ENCODE assay signal across 8 mouse cellular contexts in genomic region chr5:142424627-142425349, GRCm38 (mm10). TPM values are rescaled to one million over a fixed set of nuclear protein-coding genes. Genes with fewer than 3 reads are reported as not detected.
DNase-seq lines count a peak whose midpoint lies in the region; ATAC-seq and TF ChIP-seq lines count a peak whose summit lies in the region.

No protein-coding gene starts in this region.

- no peak overlapping the region for H3K4me2 ChIP-seq in hindbrain, postnatal 0 days (ENCODE audit: low read depth, low read length)
- peak overlapping the region; percentile 6; the same call in 1 of the 2 replicates for H3K4me2 ChIP-seq in liver, embryonic 13.5 days
- H3K4me2 ChIP-seq in myocyte (ENCODE audit: low read depth): peak overlapping the region; percentile 48

- H3K36me3 ChIP-seq in hindbrain, postnatal 0 days (ENCODE audit: insufficient read depth, low read length): no peaks in the 10 kb centered on the region
- peaks cover 3% of the 10 kb centered on the region; the same call in 1 of the 2 replicates for H3K36me3 ChIP-seq in liver, embryonic 13.5 days
- H3K36me3 ChIP-seq in myocyte (ENCODE audit: control insufficient read depth, insufficient read depth): no peaks in the 10 kb centered on the region

- peak overlapping the region; percentile 38 for H3K27ac ChIP-seq in hindbrain, postnatal 0 days
- H3K27ac ChIP-seq in liver, embryonic 13.5 days: peak overlapping the region; percentile 65

- no peak overlapping the region for H3ac ChIP-seq in myocyte (ENCODE audit: control insufficient read depth, insufficient read length)

- peak; percentile 77 for DNase-seq in adrenal gland, adult 2 months
- DNase-seq in cerebellum, adult 8-10 months: peak; percentile 46
- peak; percentile 90 for DNase-seq in gastrocnemius, postnatal 25 days
- DNase-seq in hindbrain, postnatal 0 days (ENCODE audit: low spot score): peak; percentile 42
- no peak for DNase-seq in liver, embryonic 13.5 days
- no peak for DNase-seq in right cerebral cortex, postnatal 14 days
- no peak for DNase-seq in thymus, adult 18-20 months

- ATAC-seq in hindbrain, postnatal 0 days: peak; percentile 53; the same call in 1 of the 2 replicates
- peak; percentile 34 for ATAC-seq in liver, embryonic 13.5 days (ENCODE audit: low read depth)

- H3K4me3 ChIP-seq in hindbrain, postnatal 0 days (ENCODE audit: low read length): no peak overlapping the region
- H3K4me3 ChIP-seq in liver, embryonic 13.5 days (replicated peaks): no peak overlapping the region
- no peak overlapping the region for H3K4me3 ChIP-seq in myocyte

- TF ChIP-seq CTCF in hindbrain, postnatal 0 days (IDR thresholded peaks at IDR 0.05; ENCODE audit: low read depth): no peak

- H3K9me3 ChIP-seq in hindbrain, postnatal 0 days (ENCODE audit: low read length): no peaks in the 10 kb centered on the region
- no peaks in the 10 kb centered on the region for H3K9me3 ChIP-seq in liver, embryonic 13.5 days (replicated peaks)

- peaks cover 19% of the 10 kb centered on the region for H3K79me2 ChIP-seq in myocyte (ENCODE audit: control insufficient read depth, insufficient read depth)

- no peak for TF ChIP-seq POLR2A in myocyte (IDR thresholded peaks at IDR 0.05; ENCODE audit: insufficient read length, low read depth)

- H3K27me3 ChIP-seq in hindbrain, postnatal 0 days (ENCODE audit: insufficient read depth, low read length): no peaks in the 10 kb centered on the region
- H3K27me3 ChIP-seq in liver, embryonic 13.5 days: no peaks in the 10 kb centered on the region
- H3K27me3 ChIP-seq in myocyte (ENCODE audit: control insufficient read depth, insufficient read depth, insufficient read length): no peaks in the 10 kb centered on the region

- no peak overlapping the region for H3K9ac ChIP-seq in hindbrain, postnatal 0 days (replicated peaks; ENCODE audit: low read length)
- no peak overlapping the region for H3K9ac ChIP-seq in liver, embryonic 13.5 days

- peaks cover 12% of the 10 kb centered on the region; the same call in 1 of the 2 replicates for H3K4me1 ChIP-seq in hindbrain, postnatal 0 days (ENCODE audit: insufficient read depth, low read length)
- peaks cover 46% of the 10 kb centered on the region for H3K4me1 ChIP-seq in liver, embryonic 13.5 days (replicated peaks)

- WGBS in hindbrain, postnatal 0 days: 43% methylated on average over 13 of the region's 13 CpGs
- WGBS in liver, embryonic 13.5 days (ENCODE audit: insufficient replicate concordance): 38% methylated on average over 13 of the region's 13 CpGs

TF ChIP-seq in myocyte, 11 proteins besides CTCF, POLR2A, EP300 and RAD21:
- no peak for TF ChIP-seq E2F4 (IDR thresholded peaks at IDR 0.05; ENCODE audit: insufficient read depth)
- TF ChIP-seq TCF12 (IDR thresholded peaks at IDR 0.05; ENCODE audit: insufficient read depth, poor library complexity, severe bottlenecking): no peak
- TF ChIP-seq SRF (IDR thresholded peaks at IDR 0.05; ENCODE audit: control insufficient read depth, insufficient read length, low read depth): peak; percentile 27
- TF ChIP-seq CEBPB (IDR thresholded peaks at IDR 0.05; ENCODE audit: insufficient read depth, poor library complexity, severe bottlenecking): no peak
- no peak for TF ChIP-seq TCF3 (IDR thresholded peaks at IDR 0.05; ENCODE audit: insufficient read length, low read depth)

RNA-seq across cellular contexts. Expression of gene Foxk1, which starts 23.5 kb away (rescaled TPM):
- total RNA-seq in adrenal gland, adult 2 months (2021): 10 to 100 TPM; 19.7 to 24.6 TPM
- 17.2 and 18.2 TPM in 2 replicates for polyA plus RNA-seq in adrenal gland, adult 2 months (2012; rRNA removed)
- total RNA-seq in gastrocnemius, postnatal 25 days (2021): 10 to 100 TPM; 10.5 to 12.1 TPM
- total RNA-seq in hindbrain, postnatal 0 days (2014; rRNA removed): 23.3 and 24.0 TPM in 2 replicates
- polyA plus RNA-seq in hindbrain, postnatal 0 days (2015; fragmentation: Nextera tagmentation; extraction: Ambion mirVana): 4.6 and 6.0 TPM in 2 replicates
- polyA plus RNA-seq in liver, embryonic 13.5 days (2015; fragmentation: Nextera tagmentation; extraction: Ambion mirVana): 1.7 and 1.8 TPM in 2 replicates
- 10.4 TPM for polyA plus RNA-seq in myocyte (2012; fragmentation: generic; extraction: Trizol)

RNA-seq across cellular contexts. Expression of gene Ap5z1, which starts 39.0 kb away (rescaled TPM):
- total RNA-seq in adrenal gland, adult 2 months (2021): 10 to 100 TPM; 18.5 to 22.7 TPM
- polyA plus RNA-seq in adrenal gland, adult 2 months (2012; rRNA removed): 75.8 and 77.7 TPM in 2 replicates
- total RNA-seq in gastrocnemius, postnatal 25 days (2021): 1 to 10 TPM; 2.5 to 4.0 TPM
- total RNA-seq in hindbrain, postnatal 0 days (2014; rRNA removed): 12.8 and 22.1 TPM in 2 replicates
- 7.5 and 7.9 TPM in 2 replicates for polyA plus RNA-seq in hindbrain, postnatal 0 days (2015; fragmentation: Nextera tagmentation; extraction: Ambion mirVana)
- polyA plus RNA-seq in liver, embryonic 13.5 days (2015; fragmentation: Nextera tagmentation; extraction: Ambion mirVana): 4.5 and 5.0 TPM in 2 replicates
- polyA plus RNA-seq in myocyte (2012; fragmentation: generic; extraction: Trizol): 9.8 TPM

Comparison
In these comparisons a context has a peak if more than half of its experiments do, and no peak if none do; other contexts are left out.
1. DNase-seq: peak in adrenal gland, adult 2 months (single experiment), cerebellum, adult 8-10 months (single experiment), gastrocnemius, postnatal 25 days (single experiment) and hindbrain, postnatal 0 days (single experiment); none in liver, embryonic 13.5 days (single experiment), right cerebral cortex, postnatal 14 days (single experiment) and thymus, adult 18-20 months (0 of 2).